Mouse (Mus musculus): ENCODE measurements around the gene Psmc1.

DNA sequence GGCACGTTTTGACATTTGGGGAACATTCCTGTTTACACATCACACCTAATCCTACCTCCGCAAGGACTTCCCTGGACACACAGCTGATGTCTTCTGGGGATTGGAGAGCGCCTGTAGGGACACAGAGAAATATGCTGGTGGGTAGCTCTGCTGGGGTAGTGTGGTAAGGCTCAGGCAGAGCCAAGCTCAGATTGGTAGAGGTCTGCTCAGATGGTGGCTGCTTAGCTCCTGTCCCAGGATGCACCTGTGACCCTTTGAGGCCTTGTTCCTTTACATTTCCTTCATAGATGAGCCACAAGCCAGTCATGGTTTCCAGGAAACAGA lies 9.3 kb upstream of the Psmc1 start:
- no peak for TF ChIP-seq CTCF (IDR thresholded peaks at IDR 0.05; ENCODE audit: low read depth)
- no peak for TF ChIP-seq EP300 (IDR thresholded peaks at IDR 0.05; ENCODE audit: low read depth)
